In the genomic region with DNA sequence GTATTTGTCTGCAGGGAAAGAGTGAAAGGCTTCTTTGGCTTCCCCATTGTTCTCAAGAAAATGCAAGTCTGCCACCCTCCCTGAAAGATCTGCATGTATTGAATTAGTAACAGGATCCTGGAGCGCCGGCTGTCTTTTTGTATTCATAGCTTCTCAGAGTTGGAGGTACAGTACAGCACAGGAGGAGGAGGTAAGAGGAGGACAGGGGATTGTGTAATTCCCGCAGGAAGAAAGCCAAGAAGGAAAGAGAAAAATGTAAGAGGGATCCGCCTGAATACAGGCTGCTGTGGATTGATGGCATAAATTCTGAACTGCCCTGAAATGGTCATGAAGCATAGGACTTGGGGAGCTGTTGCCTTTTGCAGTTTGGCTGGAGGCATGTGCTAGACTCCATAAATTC, we compare ENCODE assay signal across 12 mouse cellular contexts. TPM values are rescaled to one million over a fixed set of nuclear protein-coding genes. Genes with fewer than 3 reads are reported as not detected.
DNase-seq lines count a peak whose midpoint lies in the region; ATAC-seq and TF ChIP-seq lines count a peak whose summit lies in the region.
"Had no signal": no experiment of that assay in that cellular context is flagged by ENCODE, and none has a peak within 500 bp of the region (broad histone marks: within the 10 kb centered on the region; RNA-seq: fewer than 3 reads in every experiment).

No protein-coding gene starts in this region.

- no peak for TF ChIP-seq POLR2A in limb, embryonic 14.5 days (IDR thresholded peaks at IDR 0.05; ENCODE audit: borderline replicate concordance, extremely low read depth, insufficient read depth, insufficient read length)

- H3K9ac ChIP-seq in limb, embryonic 14.5 days (ENCODE audit: low read depth, low read length, severe bottlenecking) = no peak overlapping the region
- H3K9ac ChIP-seq: limb, embryonic 12.5 days had no signal

- 64% methylated on average over 4 of the region's 4 CpGs for WGBS in limb, embryonic 14.5 days
- WGBS in limb, embryonic 10.5 days = 81% methylated on average over 4 of the region's 4 CpGs

- peak; percentile 15 for DNase-seq in adrenal gland, postnatal 14 days
- DNase-seq in adrenal gland, adult 8-10 months = no peak
- peak; percentile 34 for DNase-seq in limb, embryonic 14.5 days (ENCODE audit: low spot score)
- no peak for DNase-seq in limb, embryonic 10.5 days (ENCODE audit: low spot score)
- peak; percentile 44 to 69 for DNase-seq in frontal cortex, postnatal 36 days (ENCODE audit: low spot score in 2 of 2)
- DNase-seq in right cerebral cortex, postnatal 36 days (ENCODE audit: low spot score in 2 of 2) = peak; percentile 62 to 79
- DNase-seq in natural killer cell, adult 2 months (ENCODE audit: low spot score in 2 of 2) = no peak
- no peak for DNase-seq in gastrocnemius, postnatal 14 days
- DNase-seq: spleen, adult 18-20 months had no signal

- no peak overlapping the region for H3K4me3 ChIP-seq in limb, embryonic 14.5 days (replicated peaks; ENCODE audit: low read length)
- H3K4me3 ChIP-seq in limb, embryonic 10.5 days = no peak overlapping the region
- H3K4me3 ChIP-seq: limb, embryonic 12.5 days had no signal

- no peak overlapping the region for H3K27ac ChIP-seq in limb, embryonic 14.5 days (replicated peaks; ENCODE audit: low read depth, low read length)
- no peak overlapping the region for H3K27ac ChIP-seq in limb, embryonic 10.5 days
- H3K27ac ChIP-seq: hindbrain, postnatal 0 days; limb, embryonic 12.5 days had no signal

- H3K36me3 ChIP-seq in limb, embryonic 14.5 days (ENCODE audit: control insufficient read depth, insufficient read depth, low read length) = no peaks in the 10 kb centered on the region
- no peaks in the 10 kb centered on the region for H3K36me3 ChIP-seq in limb, embryonic 10.5 days
- H3K36me3 ChIP-seq: limb, embryonic 12.5 days had no signal

- H3K4me1 ChIP-seq in limb, embryonic 14.5 days (ENCODE audit: control insufficient read depth, insufficient read depth, low read length) = peaks cover 10% of the 10 kb centered on the region
- no peaks in the 10 kb centered on the region for H3K4me1 ChIP-seq in limb, embryonic 10.5 days
- H3K4me1 ChIP-seq: limb, embryonic 12.5 days had no signal

- no peak for ATAC-seq in limb, embryonic 14.5 days (ENCODE audit: low FRiP score, low read depth)
- ATAC-seq: activated CD4-positive, CD25-positive, alpha-beta regulatory T cell, adult 4 months; hindbrain, postnatal 0 days had no signal

- no peak overlapping the region for H3K4me2 ChIP-seq in limb, embryonic 14.5 days (replicated peaks; ENCODE audit: low read depth, low read length, severe bottlenecking)
- H3K4me2 ChIP-seq: limb, embryonic 12.5 days had no signal

- H3K9me3 ChIP-seq in limb, embryonic 14.5 days (ENCODE audit: control insufficient read depth, low read length) = no peaks in the 10 kb centered on the region
- no peaks in the 10 kb centered on the region for H3K9me3 ChIP-seq in limb, embryonic 10.5 days (replicated peaks)
- H3K9me3 ChIP-seq: limb, embryonic 12.5 days had no signal

- intact Hi-C loops in gastrocnemius, postnatal 14 days (cut with DNase I; ENCODE audit: low total_unique reads) = no loop called here

- no peaks in the 10 kb centered on the region for H3K27me3 ChIP-seq in limb, embryonic 14.5 days (ENCODE audit: control insufficient read depth, insufficient read depth, low read length)
- no peaks in the 10 kb centered on the region for H3K27me3 ChIP-seq in limb, embryonic 10.5 days (ENCODE audit: low read depth, poor library complexity, severe bottlenecking)
- H3K27me3 ChIP-seq: limb, embryonic 12.5 days had no signal

RNA-seq across cellular contexts. Expression of a gene that starts 36.1 kb away (rescaled TPM):
- 16.7 and 24.4 TPM in 2 replicates for total RNA-seq in adrenal gland, postnatal 14 days (2021)
- total RNA-seq in adrenal gland, adult 8-10 months (2022) = 10 to 100 TPM; 12.4 to 21.2 (median 16.4) TPM
- 44.7 and 53.0 TPM in 2 replicates for polyA plus RNA-seq in limb, embryonic 14.5 days (2012; rRNA removed)
- polyA plus RNA-seq in limb, embryonic 14.5 days (2014; fragmentation: Nextera tagmentation; extraction: Ambion mirVana) = 64.2 and 71.1 TPM in 2 replicates
- polyA plus RNA-seq in limb, embryonic 10.5 days (2016; fragmentation: Nextera tagmentation; extraction: Ambion mirVana) = 20.8 and 32.7 TPM in 2 replicates
- 10 to 100 TPM; 14.2 to 23.0 TPM for total RNA-seq in gastrocnemius, postnatal 14 days (2021)

Comparison
In these comparisons a context has a peak if more than half of its experiments do, and no peak if none do; other contexts are left out.
1. DNase-seq: peak in adrenal gland, postnatal 14 days (single experiment), limb, embryonic 14.5 days (single experiment), frontal cortex, postnatal 36 days (2 of 2) and right cerebral cortex, postnatal 36 days (2 of 2); none in adrenal gland, adult 8-10 months (single experiment), limb, embryonic 10.5 days (single experiment), natural killer cell, adult 2 months (0 of 2) and gastrocnemius, postnatal 14 days (single experiment).